Mouse (Mus musculus): ENCODE measurements at regions not wholly inside any gene's neighbourhood (a gene's known extent, or its start where the extent isn't known, plus 50 kb on each side); places are given as distances from the start of the nearest gene placed in this dataset.

DNA sequence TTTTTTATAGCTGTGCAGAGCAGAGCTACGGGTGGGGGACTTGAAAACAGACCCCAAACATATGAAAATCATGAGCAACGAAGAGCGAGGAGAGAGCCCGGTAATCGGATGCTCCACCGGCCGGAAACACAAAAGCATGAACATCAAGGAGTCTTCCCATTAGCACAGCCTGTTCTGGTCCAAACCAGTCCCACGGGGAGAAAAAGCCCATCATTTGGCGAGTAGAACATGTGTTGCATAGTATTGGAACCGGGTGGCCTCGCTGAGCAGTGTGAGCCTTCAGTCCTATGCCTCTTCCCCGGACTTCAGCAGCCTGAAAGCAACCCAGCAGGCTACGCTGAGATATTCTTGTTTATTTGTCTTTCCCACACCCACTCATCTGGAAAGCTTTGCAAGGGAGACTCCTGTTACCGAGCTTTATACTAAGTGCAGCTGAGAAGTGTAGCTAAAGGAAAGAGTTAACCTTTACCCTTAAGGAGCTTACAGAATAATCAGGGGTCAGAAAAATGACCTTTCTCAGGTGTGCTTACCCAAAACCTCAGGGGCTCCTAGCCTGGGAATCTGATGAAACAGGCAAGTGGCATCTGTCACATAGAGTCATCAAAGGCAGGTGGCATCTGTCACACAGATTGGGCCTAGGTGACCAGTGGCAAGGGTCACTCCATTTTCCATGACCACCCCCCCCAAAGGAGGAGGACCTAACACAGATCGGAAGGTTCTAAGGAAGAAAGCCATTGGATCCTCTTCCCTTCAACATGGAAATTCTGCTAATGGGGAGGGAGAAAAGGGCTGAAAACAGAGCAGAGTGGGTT is 209.8 kb downstream of the Hs3st3b1 start:
- no peaks in the 10 kb centered on the region for H3K9me3 ChIP-seq (ENCODE audit: low read length)
- H3K36me3 ChIP-seq (ENCODE audit: insufficient read depth, low read length): no peaks in the 10 kb centered on the region
- H3K9ac ChIP-seq (replicated peaks; ENCODE audit: low read depth): no peak overlapping the region
- DNase-seq (ENCODE audit: low spot score) (no peak), ATAC-seq (no peak)
- H3K27me3 ChIP-seq (replicated peaks; ENCODE audit: insufficient read depth, low read length): no peaks in the 10 kb centered on the region
- no peak overlapping the region for H3K4me2 ChIP-seq (replicated peaks; ENCODE audit: low read depth, low read length)
- H3K4me1 ChIP-seq (ENCODE audit: insufficient read depth, low read depth, low read length): no peaks in the 10 kb centered on the region
- no peak overlapping the region for H3K27ac ChIP-seq (ENCODE audit: low read length)
- no peak overlapping the region for H3K4me3 ChIP-seq (ENCODE audit: low read depth, low read length)
- no peak for TF ChIP-seq CTCF (IDR thresholded peaks at IDR 0.05)
- no peak for TF ChIP-seq EP300 (IDR thresholded peaks at IDR 0.05)
- 50% methylated on average over 15 of the region's 15 CpGs for WGBS

DNA sequence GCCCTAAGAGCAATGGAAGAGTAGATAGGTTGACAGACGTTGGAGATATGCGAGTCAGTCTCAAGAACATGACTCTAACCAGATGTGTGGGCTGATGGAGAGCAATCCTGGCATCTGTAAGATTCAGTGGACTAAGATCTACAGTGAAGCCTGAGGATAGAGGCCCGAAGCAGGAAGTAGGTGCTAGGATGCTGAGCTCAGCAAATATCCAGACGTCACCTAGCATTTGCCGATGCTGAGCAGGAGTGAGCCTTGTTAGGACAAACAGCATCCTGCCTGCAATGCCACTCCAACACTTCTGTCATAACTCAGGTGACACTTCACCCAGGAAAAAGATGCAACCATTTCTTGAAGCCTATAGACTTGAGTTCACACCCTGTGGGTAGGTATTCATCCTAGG is 199.8 kb downstream of the Hs3st3b1 start:
- H3K36me3 ChIP-seq (ENCODE audit: insufficient read depth, low read length): no peaks in the 10 kb centered on the region
- no peak overlapping the region for H3K4me3 ChIP-seq (ENCODE audit: low read depth, low read length)
- no peak overlapping the region for H3K9ac ChIP-seq (replicated peaks; ENCODE audit: low read depth)
- TF ChIP-seq CTCF (IDR thresholded peaks at IDR 0.05) (no peak), EP300 (IDR thresholded peaks at IDR 0.05) (no peak)
- no peak overlapping the region for H3K27ac ChIP-seq (ENCODE audit: low read length)
- WGBS: 94% methylated on average over 5 of the region's 5 CpGs
- no peaks in the 10 kb centered on the region for H3K27me3 ChIP-seq (replicated peaks; ENCODE audit: insufficient read depth, low read length)
- no peaks in the 10 kb centered on the region for H3K9me3 ChIP-seq (ENCODE audit: low read length)
- ATAC-seq: no peak
- H3K4me1 ChIP-seq (ENCODE audit: insufficient read depth, low read depth, low read length): no peaks in the 10 kb centered on the region
- DNase-seq (ENCODE audit: low spot score): no peak
- no peak overlapping the region for H3K4me2 ChIP-seq (replicated peaks; ENCODE audit: low read depth, low read length)

DNA sequence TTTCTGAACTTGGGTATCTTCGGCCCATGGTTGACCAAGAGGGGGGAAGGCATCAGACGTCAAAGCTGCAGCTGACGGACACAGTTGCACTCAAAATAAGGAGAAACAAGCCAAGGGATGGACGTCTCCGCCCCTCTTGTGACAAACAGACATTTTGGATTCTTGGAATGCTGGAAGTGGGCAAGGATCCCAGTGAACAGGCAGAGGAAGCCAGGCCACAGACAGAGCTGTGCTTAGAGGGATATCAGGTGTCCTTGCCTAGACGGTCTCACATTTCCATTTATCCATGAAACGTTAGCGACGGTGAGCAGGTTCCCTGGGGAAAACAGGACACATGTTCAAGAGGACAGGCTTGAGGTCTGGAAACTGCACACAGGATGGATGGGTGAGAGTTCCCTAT is 191.2 kb downstream of the Hs3st3b1 start:
- DNase-seq (ENCODE audit: low spot score) (peak; percentile 71), ATAC-seq (peak; percentile 32)
- Histone ChIP-seq H3K27me3 (replicated peaks; ENCODE audit: insufficient read depth, low read length) (no peaks in the 10 kb centered on the region), H3K9me3 (ENCODE audit: low read length) (no peaks in the 10 kb centered on the region), H3K36me3 (ENCODE audit: insufficient read depth, low read length) (no peaks in the 10 kb centered on the region), H3K4me2 (replicated peaks; ENCODE audit: low read depth, low read length) (no peak overlapping the region), H3K4me3 (ENCODE audit: low read depth, low read length) (no peak overlapping the region), H3K27ac (ENCODE audit: low read length) (no peak overlapping the region), H3K4me1 (ENCODE audit: insufficient read depth, low read depth, low read length) (no peaks in the 10 kb centered on the region), H3K9ac (replicated peaks; ENCODE audit: low read depth) (no peak overlapping the region)
- 52% methylated on average over 9 of the region's 9 CpGs for WGBS
- TF ChIP-seq CTCF (IDR thresholded peaks at IDR 0.05): no peak
- TF ChIP-seq EP300 (IDR thresholded peaks at IDR 0.05): no peak

DNA sequence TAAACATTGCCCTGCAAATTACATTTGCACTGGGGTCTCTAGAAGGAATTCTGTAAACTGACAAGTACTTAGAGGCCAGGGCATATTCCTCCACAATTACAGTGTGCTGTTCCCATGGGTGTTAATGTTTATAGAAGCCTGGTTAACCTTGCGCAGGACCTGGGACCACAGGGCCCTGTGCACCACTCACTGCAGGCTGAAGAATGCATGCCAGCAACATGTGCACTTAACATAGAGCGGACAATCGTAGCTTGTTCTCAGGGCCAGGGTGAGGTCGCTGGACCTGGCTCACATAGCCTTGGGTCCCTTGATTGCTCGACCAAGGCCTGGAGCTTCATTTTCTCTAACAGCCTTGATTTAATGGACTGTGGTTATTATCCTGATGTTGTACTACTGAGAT is 168.8 kb downstream of the Hs3st3b1 start:
- Histone ChIP-seq H3K4me1 (ENCODE audit: insufficient read depth, low read depth, low read length) (no peaks in the 10 kb centered on the region), H3K27ac (ENCODE audit: low read length) (no peak overlapping the region), H3K27me3 (replicated peaks; ENCODE audit: insufficient read depth, low read length) (no peaks in the 10 kb centered on the region), H3K9me3 (ENCODE audit: low read length) (no peaks in the 10 kb centered on the region), H3K4me2 (replicated peaks; ENCODE audit: low read depth, low read length) (no peak overlapping the region), H3K9ac (replicated peaks; ENCODE audit: low read depth) (no peak overlapping the region), H3K36me3 (ENCODE audit: insufficient read depth, low read length) (no peaks in the 10 kb centered on the region), H3K4me3 (ENCODE audit: low read depth, low read length) (no peak overlapping the region)
- DNase-seq (ENCODE audit: low spot score): no peak
- 69% methylated on average over 5 of the region's 5 CpGs for WGBS
- no peak for ATAC-seq
- TF ChIP-seq CTCF (IDR thresholded peaks at IDR 0.05): no peak
- no peak for TF ChIP-seq EP300 (IDR thresholded peaks at IDR 0.05)

DNA sequence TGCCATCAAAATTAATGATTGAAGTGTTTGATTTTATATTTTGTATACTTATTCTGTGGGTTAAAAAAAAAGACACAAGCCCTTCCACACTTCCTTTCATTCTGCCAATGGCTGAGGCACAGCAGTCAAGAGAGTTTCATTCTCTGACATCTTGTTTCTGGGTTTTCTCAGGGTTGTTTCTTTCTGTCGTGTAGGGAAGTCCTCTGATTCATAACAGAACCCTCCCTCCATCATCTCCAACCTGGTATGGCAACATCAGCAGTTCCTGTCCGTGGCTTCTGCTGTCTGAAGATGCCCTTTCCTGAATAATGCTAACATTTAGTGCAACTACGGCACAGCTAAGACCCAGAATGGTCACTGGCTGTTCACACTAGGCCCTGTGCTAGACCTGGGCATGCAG is 167.3 kb downstream of the Hs3st3b1 start:
- 61% methylated on average over 3 of the region's 3 CpGs for WGBS
- DNase-seq (ENCODE audit: low spot score): no peak

DNA sequence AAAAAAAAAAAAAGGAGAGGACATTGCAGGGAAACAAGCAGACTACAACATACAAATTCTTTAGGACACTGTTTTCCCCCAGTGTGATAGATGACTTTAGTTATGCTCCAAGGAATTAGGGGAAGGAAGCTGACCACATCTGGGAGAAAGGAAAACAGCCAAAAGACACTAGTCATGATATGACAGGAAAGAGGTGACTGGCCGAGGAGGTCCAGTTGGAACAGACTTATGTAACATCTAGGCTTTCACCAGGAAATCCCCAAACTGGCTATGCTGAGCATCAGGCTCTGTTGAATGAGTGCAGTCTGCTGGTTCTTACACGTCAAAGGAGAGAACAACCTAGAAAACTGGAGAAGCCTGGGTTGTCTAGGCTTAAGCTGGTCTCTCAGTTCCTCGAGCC is 163.8 kb downstream of the Hs3st3b1 start:
- Histone ChIP-seq H3K4me2 (replicated peaks; ENCODE audit: low read depth, low read length) (no peak overlapping the region), H3K36me3 (ENCODE audit: insufficient read depth, low read length) (no peaks in the 10 kb centered on the region), H3K4me1 (ENCODE audit: insufficient read depth, low read depth, low read length) (no peaks in the 10 kb centered on the region), H3K27me3 (replicated peaks; ENCODE audit: insufficient read depth, low read length) (no peaks in the 10 kb centered on the region), H3K9me3 (ENCODE audit: low read length) (no peaks in the 10 kb centered on the region), H3K9ac (replicated peaks; ENCODE audit: low read depth) (no peak overlapping the region), H3K4me3 (ENCODE audit: low read depth, low read length) (no peak overlapping the region), H3K27ac (ENCODE audit: low read length) (no peak overlapping the region)
- ATAC-seq: peak; percentile 52
- DNase-seq (ENCODE audit: low spot score): peak; percentile 73
- WGBS: 50% methylated on average over 3 of the region's 3 CpGs
- TF ChIP-seq EP300 (IDR thresholded peaks at IDR 0.05): no peak
- no peak for TF ChIP-seq CTCF (IDR thresholded peaks at IDR 0.05)

More for the DNA sequence above, 167.3 kb downstream of the Hs3st3b1 start:
- no peak overlapping the region for H3K9ac ChIP-seq (replicated peaks; ENCODE audit: low read depth)
- no peak for ATAC-seq
- no peak overlapping the region for H3K27ac ChIP-seq (ENCODE audit: low read length)
- H3K4me2 ChIP-seq (replicated peaks; ENCODE audit: low read depth, low read length): no peak overlapping the region
- no peaks in the 10 kb centered on the region for H3K27me3 ChIP-seq (replicated peaks; ENCODE audit: insufficient read depth, low read length)
- TF ChIP-seq CTCF (IDR thresholded peaks at IDR 0.05) (no peak), EP300 (IDR thresholded peaks at IDR 0.05) (no peak)
- H3K4me3 ChIP-seq (ENCODE audit: low read depth, low read length): no peak overlapping the region
- no peaks in the 10 kb centered on the region for H3K9me3 ChIP-seq (ENCODE audit: low read length)
- no peaks in the 10 kb centered on the region for H3K4me1 ChIP-seq (ENCODE audit: insufficient read depth, low read depth, low read length)
- no peaks in the 10 kb centered on the region for H3K36me3 ChIP-seq (ENCODE audit: insufficient read depth, low read length)
